ENCODE assay signal across 7 mouse cellular contexts in the genomic region with DNA sequence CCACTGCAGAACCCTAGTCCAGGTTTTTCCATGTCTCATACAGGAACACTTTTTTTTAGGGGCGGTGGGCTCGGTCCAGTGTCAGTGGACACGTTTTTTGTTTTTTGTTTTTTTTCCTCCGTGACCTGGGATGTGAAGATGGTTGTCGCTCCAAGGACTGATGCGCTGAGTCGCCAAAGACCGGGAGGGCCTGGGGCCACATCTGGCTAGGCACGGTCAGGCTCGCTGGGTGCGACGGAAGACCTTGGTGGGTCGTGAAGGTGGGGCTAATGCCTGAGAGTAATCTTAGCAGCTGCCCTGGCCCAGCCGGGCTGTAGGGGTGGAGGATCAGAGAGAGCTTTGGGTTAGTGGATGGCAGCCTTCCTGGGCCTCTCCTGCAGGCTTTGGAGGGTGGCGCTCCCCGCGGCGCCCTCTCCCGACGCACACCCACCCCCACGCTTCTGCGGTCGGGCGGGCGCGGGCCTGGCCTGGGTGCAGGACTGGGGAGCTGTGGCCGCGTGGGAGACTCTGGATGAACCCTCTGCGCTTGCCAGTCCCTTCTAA. TPM values are rescaled to one million over a fixed set of nuclear protein-coding genes. Genes with fewer than 3 reads are reported as not detected.
A peak's percentile ranks its signal among the peaks of the same experiment; 100 is the strongest.
DNase-seq lines count a peak whose midpoint lies in the region; ATAC-seq and TF ChIP-seq lines count a peak whose summit lies in the region.

No protein-coding gene starts in this region.

- H3K9me3 ChIP-seq in erythroblast, embryonic 14.5 days (ENCODE audit: control insufficient read depth, low read length), result no peaks in the 10 kb centered on the region
- H3K9me3 ChIP-seq in hindbrain, embryonic 14.5 days (ENCODE audit: control insufficient read depth, low read length), result no peaks in the 10 kb centered on the region
- no peaks in the 10 kb centered on the region for H3K9me3 ChIP-seq in lung, embryonic 16.5 days (ENCODE audit: control insufficient read depth, low read length)

- peak overlapping the region; percentile 96 for H3K4me2 ChIP-seq in hindbrain, embryonic 14.5 days (replicated peaks)
- peak overlapping the region; percentile 95 for H3K4me2 ChIP-seq in lung, embryonic 16.5 days (ENCODE audit: low read depth, low read length)

- under 1% methylated on average over 24 of the region's 29 CpGs for WGBS in hindbrain, embryonic 14.5 days
- WGBS in lung, embryonic 16.5 days, result under 1% methylated on average over 29 of the region's 29 CpGs
- 3% methylated on average over 29 of the region's 29 CpGs for WGBS in spleen, adult 2 months

- no peak for TF ChIP-seq POLR2A in spleen, adult 2 months (IDR thresholded peaks at IDR 0.05; ENCODE audit: low read depth, low read length)

- peak; percentile 1; the same call in 1 of the 2 replicates for ATAC-seq in hindbrain, embryonic 14.5 days (ENCODE audit: low FRiP score)
- peak; percentile 4; the same call in 1 of the 2 replicates for ATAC-seq in lung, embryonic 16.5 days (ENCODE audit: low read depth)

- H3K4me3 ChIP-seq in erythroblast, embryonic 14.5 days (replicated peaks), result peak overlapping the region; percentile 92
- peak overlapping the region; percentile 86 for H3K4me3 ChIP-seq in hindbrain, embryonic 14.5 days (replicated peaks; ENCODE audit: low read length)
- peak overlapping the region; percentile 89 for H3K4me3 ChIP-seq in lung, embryonic 16.5 days (ENCODE audit: low read length)
- peak overlapping the region; percentile 75 for H3K4me3 ChIP-seq in spleen, adult 2 months (ENCODE audit: extremely low read depth, insufficient read depth, insufficient read length)

- TF ChIP-seq CTCF in spleen, adult 2 months (IDR thresholded peaks at IDR 0.05; ENCODE audit: extremely low read depth, insufficient read depth, insufficient read length, insufficient replicate concordance), result no peak

- H3K4me1 ChIP-seq in erythroblast, embryonic 14.5 days (ENCODE audit: control insufficient read depth), result peaks cover 72% of the 10 kb centered on the region
- peaks cover 48% of the 10 kb centered on the region for H3K4me1 ChIP-seq in hindbrain, embryonic 14.5 days (replicated peaks; ENCODE audit: control insufficient read depth, insufficient read depth, low read length)
- peaks cover 34% of the 10 kb centered on the region for H3K4me1 ChIP-seq in lung, embryonic 16.5 days (replicated peaks; ENCODE audit: control insufficient read depth, insufficient read depth, low read length)
- H3K4me1 ChIP-seq in spleen, adult 2 months (ENCODE audit: control insufficient read depth, insufficient read depth, insufficient read length), result peaks cover 10% of the 10 kb centered on the region

- peaks cover 40% of the 10 kb centered on the region for H3K36me3 ChIP-seq in erythroblast, embryonic 14.5 days (ENCODE audit: control insufficient read depth)
- H3K36me3 ChIP-seq in hindbrain, embryonic 14.5 days (replicated peaks; ENCODE audit: control insufficient read depth, insufficient read depth), result 0 out of 2 replicates have a peak, but pooled peaks cover 8% of the 10 kb centered on the region
- no peaks in the 10 kb centered on the region for H3K36me3 ChIP-seq in lung, embryonic 16.5 days (ENCODE audit: control insufficient read depth, insufficient read depth, low read length)
- no peaks in the 10 kb centered on the region for H3K36me3 ChIP-seq in spleen, adult 2 months (ENCODE audit: control insufficient read depth, insufficient read depth, low read length)

- peak overlapping the region; percentile 90 for H3K9ac ChIP-seq in hindbrain, embryonic 14.5 days
- H3K9ac ChIP-seq in lung, embryonic 16.5 days (ENCODE audit: low read length), result peak overlapping the region; percentile 94

- no peaks in the 10 kb centered on the region for H3K27me3 ChIP-seq in erythroblast, embryonic 14.5 days (ENCODE audit: control insufficient read depth)
- H3K27me3 ChIP-seq in hindbrain, embryonic 14.5 days (ENCODE audit: control insufficient read depth, insufficient read depth, low read length), result 0 out of 2 replicates have a peak, but pooled peaks cover 4% of the 10 kb centered on the region
- no peaks in the 10 kb centered on the region for H3K27me3 ChIP-seq in lung, embryonic 16.5 days (ENCODE audit: control insufficient read depth, insufficient read depth, low read depth, low read length)
- H3K27me3 ChIP-seq in spleen, adult 2 months (ENCODE audit: control insufficient read depth, insufficient read depth, low read length), result no peaks in the 10 kb centered on the region

- peak overlapping the region; percentile 92 for H3K27ac ChIP-seq in hindbrain, embryonic 14.5 days
- H3K27ac ChIP-seq in lung, embryonic 16.5 days (ENCODE audit: low read length), result peak overlapping the region; percentile 83
- H3K27ac ChIP-seq in spleen, adult 2 months (ENCODE audit: insufficient read depth, low read length), result peak overlapping the region; percentile 40; the same call in 1 of the 2 replicates

- peak; percentile 27 for DNase-seq in spleen, adult 12 weeks (ENCODE audit: low spot score)
- no peak for DNase-seq in spleen, postnatal 14 days (ENCODE audit: low spot score in 2 of 2)
- peak; percentile 43 for DNase-seq in adrenal gland, postnatal 25 days
- no peak for DNase-seq in hindbrain, embryonic 14.5 days (ENCODE audit: low spot score)
- DNase-seq in spleen, adult 2 months (ENCODE audit: low read depth in 1 of 2, low spot score in 2 of 2), result no peak

RNA-seq across cellular contexts. Expression of a gene that starts 0.8 kb away (rescaled TPM):
- 75.6 and 89.0 TPM in 2 replicates for total RNA-seq in adrenal gland, postnatal 25 days (2021)
- 17.2 and 18.9 TPM in 2 replicates for polyA plus RNA-seq in erythroblast, embryonic 14.5 days (2012)
- 66.3 and 73.1 TPM in 2 replicates for polyA plus RNA-seq in hindbrain, embryonic 14.5 days (2014; fragmentation: Nextera tagmentation; extraction: Ambion mirVana)
- polyA plus RNA-seq in lung, embryonic 16.5 days (2015; fragmentation: Nextera tagmentation; extraction: Ambion mirVana), result 18.6 and 22.1 TPM in 2 replicates
- 44.7 and 50.0 TPM in 2 replicates for polyA plus RNA-seq in spleen, adult 2 months (2012; rRNA removed)

RNA-seq across cellular contexts. Expression of a gene that starts 5.1 kb away (rescaled TPM):
- 12.5 and 16.8 TPM in 2 replicates for total RNA-seq in adrenal gland, postnatal 25 days (2021)
- polyA plus RNA-seq in erythroblast, embryonic 14.5 days (2012), result 2.3 and 2.8 TPM in 2 replicates
- polyA plus RNA-seq in hindbrain, embryonic 14.5 days (2014; fragmentation: Nextera tagmentation; extraction: Ambion mirVana), result 54.4 and 62.4 TPM in 2 replicates
- polyA plus RNA-seq in lung, embryonic 16.5 days (2015; fragmentation: Nextera tagmentation; extraction: Ambion mirVana), result 18.0 and 19.6 TPM in 2 replicates
- 61.2 and 77.4 TPM in 2 replicates for polyA plus RNA-seq in spleen, adult 2 months (2012; rRNA removed)

RNA-seq across cellular contexts. Expression of a gene that starts 7.7 kb away (rescaled TPM):
- total RNA-seq in adrenal gland, postnatal 25 days (2021), result 114 and 119 TPM in 2 replicates
- polyA plus RNA-seq in erythroblast, embryonic 14.5 days (2012), result 33.0 and 33.8 TPM in 2 replicates
- 92.8 and 92.9 TPM in 2 replicates for polyA plus RNA-seq in hindbrain, embryonic 14.5 days (2014; fragmentation: Nextera tagmentation; extraction: Ambion mirVana)
- polyA plus RNA-seq in lung, embryonic 16.5 days (2015; fragmentation: Nextera tagmentation; extraction: Ambion mirVana), result 96.6 and 99.2 TPM in 2 replicates
- polyA plus RNA-seq in spleen, adult 2 months (2012; rRNA removed), result 170 and 212 TPM in 2 replicates

RNA-seq across cellular contexts. Expression of a gene that starts 29.1 kb away (rescaled TPM):
- total RNA-seq in adrenal gland, postnatal 25 days (2021), result 50.5 and 59.1 TPM in 2 replicates
- polyA plus RNA-seq in erythroblast, embryonic 14.5 days (2012), result 1.1 and 2.5 TPM in 2 replicates
- polyA plus RNA-seq in hindbrain, embryonic 14.5 days (2014; fragmentation: Nextera tagmentation; extraction: Ambion mirVana), result 21.1 and 23.6 TPM in 2 replicates
- polyA plus RNA-seq in lung, embryonic 16.5 days (2015; fragmentation: Nextera tagmentation; extraction: Ambion mirVana), result 45.1 and 48.9 TPM in 2 replicates
- 47.5 and 50.5 TPM in 2 replicates for polyA plus RNA-seq in spleen, adult 2 months (2012; rRNA removed)

RNA-seq across cellular contexts. Expression of a gene that starts 29.4 kb away (rescaled TPM):
- total RNA-seq in adrenal gland, postnatal 25 days (2021), result 46.4 and 51.2 TPM in 2 replicates
- 0.40 and 0.67 TPM in 2 replicates for polyA plus RNA-seq in erythroblast, embryonic 14.5 days (2012)
- polyA plus RNA-seq in hindbrain, embryonic 14.5 days (2014; fragmentation: Nextera tagmentation; extraction: Ambion mirVana), result 115 and 123 TPM in 2 replicates
- polyA plus RNA-seq in lung, embryonic 16.5 days (2015; fragmentation: Nextera tagmentation; extraction: Ambion mirVana), result 43.0 and 45.8 TPM in 2 replicates
- polyA plus RNA-seq in spleen, adult 2 months (2012; rRNA removed), result 33.7 and 43.1 TPM in 2 replicates

Comparison
In these comparisons a context has a peak if more than half of its experiments do, and no peak if none do; other contexts are left out.
1. DNase-seq: peak in spleen, adult 12 weeks (single experiment) and adrenal gland, postnatal 25 days (single experiment); none in spleen, postnatal 14 days (0 of 2), hindbrain, embryonic 14.5 days (single experiment) and spleen, adult 2 months (0 of 2).
2. H3K27ac ChIP-seq: peak in every context shown above with its lines; median percentile 92 in hindbrain, embryonic 14.5 days; 83 in lung, embryonic 16.5 days; 40 in spleen, adult 2 months.
3. Peak in every context shown above with its lines, with median percentiles within 50 percentile points of each other: H3K4me3 ChIP-seq.